Mouse (Mus musculus): ENCODE results near the gene Lrrc75a. TPM values are rescaled to one million over a fixed set of nuclear protein-coding genes. Genes with fewer than 3 reads are reported as not detected.
"Not testable (repeated sequence)": the region's sequence is repeated elsewhere in the genome, so short reads cannot be mapped to it uniquely, and the experiment has no call there.

Gene Lrrc75a
- 10 to 100 TPM; 14.4 to 16.7 TPM for total RNA-seq (2021)

GRCm38 (mm10) chr11:62647661-62648590 is at the start of gene Lrrc75a:
Gene Lrrc75a (minus strand): TSS chr11:62648523.
- DNase-seq: peak; percentile 58
- intact Hi-C loops (cut with DNase I): loop anchor here (5.0 kb wide), 1 partner anchor 36 kb away; no protein-coding TSS in a partner anchor

GRCm38 (mm10) chr11:62695126-62695525 is 46.8 kb upstream of the Lrrc75a start:
- intact Hi-C loops (cut with DNase I): no loop called here
- DNase-seq: no peak

DNA sequence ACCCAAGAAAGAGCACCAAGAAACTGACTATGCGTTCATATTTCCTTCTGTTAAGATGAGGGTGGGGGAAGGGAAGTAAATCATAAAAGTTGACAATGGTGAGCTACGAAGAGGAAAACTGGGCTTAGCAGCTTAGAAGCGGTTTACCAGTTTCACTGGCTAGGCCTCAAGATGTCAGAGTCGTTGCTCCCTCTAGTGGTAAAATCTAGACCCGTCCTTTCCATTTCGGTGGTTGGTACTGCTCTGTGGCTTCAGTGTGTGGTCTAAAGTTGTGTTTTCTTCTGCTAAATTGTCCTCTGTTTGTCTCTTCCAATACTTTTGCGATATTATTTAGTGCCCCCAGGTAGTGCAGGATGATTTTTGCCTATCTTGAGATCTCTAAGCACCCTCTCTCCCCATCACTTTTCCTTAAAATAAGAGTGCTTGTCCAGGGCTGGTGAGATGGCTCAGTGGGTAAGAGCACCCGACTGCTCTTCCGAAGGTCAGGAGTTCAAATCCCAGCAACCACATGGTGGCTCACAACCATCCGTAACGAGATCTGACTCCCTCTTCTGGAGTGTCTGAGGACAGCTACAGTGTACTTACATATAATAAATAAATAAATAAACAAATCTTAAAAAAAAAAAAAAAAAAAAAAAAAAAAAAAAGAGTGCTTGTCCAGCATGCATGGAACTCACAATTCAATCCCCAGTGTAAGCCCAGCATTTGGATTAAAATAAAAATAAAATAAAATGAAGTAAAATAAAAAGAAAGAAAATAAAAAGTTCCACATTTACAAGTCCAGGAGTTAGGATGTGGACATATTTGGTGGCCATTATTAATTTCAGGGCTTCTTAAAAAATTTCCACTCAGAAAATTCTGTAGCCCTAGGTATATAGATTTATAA is 45.2 kb upstream of the Lrrc75a start:
- intact Hi-C loops (cut with DNase I): no loop called here
- peak; percentile 22 for DNase-seq

DNA sequence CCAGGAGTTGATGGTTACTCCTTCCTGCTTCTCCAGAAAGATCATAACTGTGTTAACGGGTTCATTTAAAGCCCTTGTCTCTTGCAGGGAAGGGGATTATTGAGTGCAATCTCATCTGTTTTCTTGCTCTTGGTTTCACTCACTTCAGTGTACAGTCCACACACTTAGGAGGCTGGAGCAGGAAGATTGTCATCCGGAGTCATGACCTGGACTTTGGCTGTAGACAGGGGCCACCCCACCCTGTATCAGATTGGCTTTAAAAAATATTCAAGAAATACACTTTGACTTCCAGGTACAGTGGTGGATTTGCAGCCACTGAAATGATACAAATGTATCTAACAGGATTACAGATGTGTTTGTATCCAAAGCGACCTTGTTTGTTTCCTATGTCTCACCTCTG is 43.3 kb upstream of the Lrrc75a start:
- intact Hi-C loops (cut with DNase I): no loop called here
- DNase-seq: no peak

- intact Hi-C loops (cut with DNase I): loop anchor here (5.0 kb wide), 1 partner anchor 68 kb away; no protein-coding TSS in a partner anchor
- DNase-seq: no peak
Measured at GRCm38 (mm10) chr11:62679954-62680353, 31.6 kb upstream of the Lrrc75a start.

DNA sequence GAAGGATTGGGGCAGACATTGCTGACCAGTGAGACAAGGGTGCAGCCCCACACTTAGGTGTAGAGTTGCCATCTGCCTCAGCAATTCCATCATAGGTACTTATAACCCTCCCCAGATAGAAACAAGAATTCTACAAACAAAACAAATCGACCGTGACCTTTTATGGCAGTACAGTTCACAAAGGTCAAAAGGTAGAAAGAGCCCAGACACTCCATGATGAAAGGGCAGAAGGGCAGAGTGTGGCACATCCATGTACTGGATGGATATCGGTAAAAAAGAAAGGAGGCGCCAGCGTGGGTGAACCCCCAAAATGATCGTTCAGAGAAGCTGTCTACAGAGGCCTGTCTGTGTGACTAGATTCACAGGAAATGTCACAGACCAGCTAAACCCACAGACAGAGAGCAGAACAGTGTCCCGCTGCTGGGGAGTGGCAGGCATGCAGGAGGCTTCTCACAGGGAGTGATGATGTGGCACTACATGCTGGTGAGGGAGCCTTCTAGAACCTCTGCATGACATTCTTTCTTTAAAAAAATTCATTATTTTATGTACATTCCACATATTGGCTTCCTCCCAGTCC is 30.5 kb upstream of the Lrrc75a start:
- no peak for DNase-seq
- intact Hi-C loops (cut with DNase I): loop anchor here (5.0 kb wide), 1 partner anchor 67 kb away; no protein-coding TSS in a partner anchor

GRCm38 (mm10) chr11:62676290-62676596 is 27.9 kb upstream of the Lrrc75a start:
- DNase-seq: no peak
- intact Hi-C loops (cut with DNase I): loop anchor here (5.0 kb wide), 1 partner anchor 64 kb away; no protein-coding TSS in a partner anchor

DNA sequence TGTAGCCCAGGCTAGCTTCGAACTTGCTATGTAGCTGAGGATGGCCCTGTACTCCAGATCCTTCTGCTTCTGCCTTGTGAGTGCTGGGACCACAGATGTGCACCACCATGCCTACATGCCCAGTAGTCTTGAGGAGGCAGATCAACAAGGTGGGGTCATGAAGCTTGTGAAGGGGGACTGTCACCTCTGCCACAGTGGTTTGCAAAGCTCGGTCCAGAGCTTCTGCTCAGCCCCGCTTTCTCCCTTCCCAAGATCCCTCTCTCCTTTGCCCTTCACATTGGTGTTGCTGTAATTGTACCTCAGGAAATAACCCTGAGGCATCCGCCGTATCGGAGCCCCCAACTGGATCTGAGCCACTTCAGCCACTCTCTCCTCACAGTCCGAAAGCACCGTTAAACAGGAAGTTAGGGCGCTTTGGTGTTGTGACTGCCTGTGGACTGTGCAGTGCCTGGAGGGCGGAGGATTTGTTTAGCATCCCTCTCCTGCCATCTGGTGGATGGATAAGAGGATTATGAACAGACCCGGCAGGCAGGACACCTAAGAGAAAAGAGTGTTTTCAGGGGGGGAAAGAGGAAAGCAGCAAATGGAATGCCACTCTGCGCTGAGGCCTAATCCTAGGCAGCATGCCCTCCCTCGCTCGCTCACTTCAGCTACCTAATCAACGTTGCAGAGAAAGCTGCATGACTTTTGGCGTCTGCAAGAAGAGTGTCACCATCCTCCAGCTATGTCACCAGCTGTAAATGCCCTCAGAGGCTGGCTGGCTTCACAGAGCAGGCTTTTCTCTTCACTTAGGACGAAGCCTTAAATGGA is 27.4 kb upstream of the Lrrc75a start:
- peak; percentile 70 for DNase-seq
- intact Hi-C loops (cut with DNase I): loop anchor here (5.0 kb wide), 1 partner anchor 63 kb away; no protein-coding TSS in a partner anchor

GRCm38 (mm10) chr11:62670006-62670405 is 21.7 kb upstream of the Lrrc75a start:
- intact Hi-C loops (cut with DNase I): no loop called here
- DNase-seq: peak; percentile 23

GRCm38 (mm10) chr11:62669471-62669870 is 21.1 kb upstream of the Lrrc75a start:
- DNase-seq: no peak
- intact Hi-C loops (cut with DNase I): no loop called here

DNA sequence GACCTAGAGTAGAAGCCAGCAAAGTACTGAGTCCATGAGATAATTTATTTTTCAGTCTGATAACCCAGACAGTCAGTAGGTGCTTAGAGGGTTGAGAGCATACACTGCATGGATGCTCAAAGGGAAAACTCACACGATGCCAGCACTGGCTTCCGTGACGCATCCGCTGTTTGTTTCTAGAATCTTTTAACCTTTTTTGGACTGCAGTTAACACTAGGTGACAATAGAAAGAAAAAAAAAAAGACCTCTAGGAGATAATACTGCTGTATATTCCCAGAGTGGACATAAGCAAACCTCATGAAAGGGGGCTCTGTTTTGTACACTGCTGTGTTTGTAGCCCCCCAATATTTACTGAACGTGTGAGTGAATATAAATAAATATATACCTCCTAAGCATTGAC is 20.7 kb upstream of the Lrrc75a start:
- no peak for DNase-seq
- intact Hi-C loops (cut with DNase I): no loop called here

DNA sequence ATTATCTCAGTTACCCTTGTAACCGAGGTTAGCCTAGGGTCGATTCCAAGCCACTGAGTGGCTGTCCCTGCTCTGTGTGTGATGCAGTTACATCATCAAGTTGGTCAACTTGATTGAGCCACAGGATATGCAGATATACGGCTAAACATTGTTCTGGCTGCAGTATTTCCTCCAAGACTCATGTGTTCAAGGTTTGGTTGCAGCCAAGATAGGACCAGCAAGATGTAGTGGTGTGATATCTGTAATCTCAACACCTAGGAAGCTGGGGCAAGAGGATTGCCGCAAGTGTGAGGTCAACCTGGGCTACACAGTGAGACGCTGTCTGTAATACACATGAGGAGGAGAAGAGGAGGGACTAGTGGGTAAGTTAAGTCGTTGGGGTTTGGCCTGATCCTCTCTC is 15.9 kb upstream of the Lrrc75a start:
- intact Hi-C loops (cut with DNase I): no loop called here
- no peak for DNase-seq

DNA sequence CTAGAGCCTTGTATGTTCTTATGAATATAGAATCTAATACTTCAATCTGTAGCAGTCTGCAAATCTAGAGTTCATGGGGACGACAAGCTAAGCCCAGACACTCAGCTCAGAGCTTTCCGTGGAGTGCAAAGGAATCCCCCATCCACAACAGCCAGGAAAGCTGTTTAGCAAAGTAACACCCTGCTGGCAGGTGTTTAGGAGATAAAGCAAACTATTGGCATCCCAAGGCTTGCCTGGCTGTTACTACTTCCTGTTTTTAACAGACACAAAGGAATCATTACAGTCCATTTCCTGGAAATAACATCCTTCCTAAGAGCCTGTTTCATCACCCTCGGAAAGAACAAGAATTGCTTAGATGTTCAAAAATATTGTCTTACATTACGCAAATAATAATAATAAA is 12.6 kb upstream of the Lrrc75a start:
- intact Hi-C loops (cut with DNase I): no loop called here
- no peak for DNase-seq

GRCm38 (mm10) chr11:62652080-62652479 is 3.8 kb upstream of the Lrrc75a start:
- no peak for DNase-seq
- intact Hi-C loops (cut with DNase I): no loop called here

GRCm38 (mm10) chr11:62651563-62651962 is 3.2 kb upstream of the Lrrc75a start:
- intact Hi-C loops (cut with DNase I): no loop called here
- DNase-seq: no peak

DNA sequence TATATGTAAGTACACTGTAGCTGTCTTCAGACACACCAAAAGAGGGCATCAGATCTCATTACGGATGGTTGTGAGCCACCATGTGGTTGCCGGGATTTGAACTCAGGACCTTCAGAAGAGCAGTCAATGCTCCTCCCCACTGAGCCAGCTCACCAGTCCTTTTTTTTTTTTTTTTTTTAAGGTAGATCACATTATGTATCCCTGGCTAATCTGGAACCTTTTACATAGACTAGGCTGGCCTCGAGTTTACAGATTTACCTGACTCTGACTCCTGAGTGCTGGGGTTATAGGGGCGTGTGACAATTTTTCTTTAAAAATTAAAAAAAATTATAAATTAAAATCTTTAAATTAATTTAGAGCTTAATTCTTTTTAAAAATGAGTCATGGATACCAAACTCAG is 1.5 kb upstream of the Lrrc75a start:
- intact Hi-C loops (cut with DNase I): loop anchor here (5.0 kb wide), 1 partner anchor 38 kb away; no protein-coding TSS in a partner anchor
- not testable (repeated sequence) for DNase-seq

DNA sequence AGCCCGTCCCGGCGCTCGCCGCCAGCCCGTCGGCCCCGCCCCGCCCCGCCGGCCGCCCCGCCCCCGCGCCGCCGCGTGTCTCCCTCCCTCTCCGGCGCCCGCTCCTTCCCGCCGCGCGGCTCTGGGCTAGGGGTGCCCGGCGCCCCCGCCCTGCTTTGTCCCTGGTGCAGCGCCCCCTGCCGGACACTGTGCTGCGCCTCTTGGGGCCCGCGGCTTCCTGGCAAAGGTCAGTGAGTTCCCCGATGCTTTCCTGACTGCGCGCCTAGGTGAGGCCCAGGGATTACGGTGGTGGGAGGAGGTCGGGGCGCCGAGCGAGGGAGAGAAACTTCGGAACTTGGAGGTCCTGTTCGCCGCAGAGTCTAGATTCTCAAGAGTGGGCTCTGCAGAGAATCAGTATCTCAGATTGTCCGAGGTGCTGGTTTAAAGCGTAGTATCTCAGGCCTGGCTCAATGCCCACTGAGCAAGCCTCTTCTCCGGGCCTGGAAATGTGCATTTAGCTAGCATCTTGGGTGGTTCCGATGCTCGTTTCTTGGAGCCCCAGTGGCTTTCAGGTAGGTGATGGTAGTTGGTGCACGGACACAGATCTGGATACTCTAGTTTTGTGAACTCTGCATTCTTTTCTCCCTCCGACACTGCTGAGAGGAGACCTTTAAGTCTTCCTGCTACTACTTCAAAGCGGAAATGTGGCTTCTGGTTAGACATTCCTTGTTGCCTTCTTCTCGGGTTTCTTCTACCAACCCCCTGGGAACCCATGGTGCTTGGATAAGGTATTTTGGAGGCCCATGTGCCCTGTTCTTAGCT is 468 bp upstream of the Lrrc75a start, which contains the start of gene Mmgt2:
TSS of gene Mmgt2 (plus strand) at position 74 of the 801 bp plus-strand sequence.
- peak; percentile 96 for DNase-seq
- intact Hi-C loops (cut with DNase I): loop anchor here (5.0 kb wide), 1 partner anchor 36 kb away; no protein-coding TSS in a partner anchor

GRCm38 (mm10) chr11:62646958-62647515 is 1.3 kb downstream of the Lrrc75a start:
- intact Hi-C loops (cut with DNase I): loop anchor here (5.0 kb wide), 1 partner anchor 35 kb away; no protein-coding TSS in a partner anchor

DNA sequence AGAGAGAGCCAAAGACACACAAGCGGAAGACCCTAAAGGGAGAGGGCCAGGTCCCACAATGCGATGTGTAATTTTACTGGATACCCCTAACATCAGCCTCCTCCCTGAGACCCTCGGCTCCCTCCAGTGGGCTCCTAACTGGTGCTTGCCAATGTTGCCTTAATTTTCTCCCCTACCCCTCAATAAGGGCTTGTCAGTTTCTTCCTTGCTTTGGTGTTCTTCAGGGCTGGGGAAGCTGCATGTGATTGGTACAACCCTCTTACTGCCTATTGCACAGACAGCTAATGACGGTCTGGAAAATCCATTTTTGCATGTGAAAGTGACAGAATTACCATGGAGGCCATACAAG is 1.9 kb downstream of the Lrrc75a start:
- intact Hi-C loops (cut with DNase I): loop anchor here (5.0 kb wide), 1 partner anchor 34 kb away; no protein-coding TSS in a partner anchor
- no peak for DNase-seq

More at GRCm38 (mm10) chr11:62646958-62647515, 1.3 kb downstream of the Lrrc75a start:
- DNase-seq: no peak
